Mouse (Mus musculus) neural tube, embryonic 13.5 days (tissue): ENCODE results near the gene Gas8. TPM values are rescaled to one million over a fixed set of nuclear protein-coding genes. Genes with fewer than 3 reads are reported as not detected.
"Not testable (repeated sequence)": the region's sequence is repeated elsewhere in the genome, so short reads cannot be mapped to it uniquely, and the experiment has no call there.

Experiments used
- ATAC-seq: fragments of 200-750 bp; cut with Nextera tagmentation; 2 replicates; pipeline ENCODE4 v1.8.0; 2017; ENCODE audit warnings: low read depth, mild to moderate bottlenecking, moderate TSS enrichment, moderate library complexity
- H3K27ac ChIP-seq: fragments of 300-500 bp; sonication (generic); replicated peaks from 2 replicates; pipeline ENCODE4 v1.5.1; 2015; ENCODE audit warnings: moderate library complexity, mild to moderate bottlenecking, inconsistent platforms
- H3K27me3 ChIP-seq: fragments of 300-500 bp; sonication (generic); 2 replicates; pipeline ENCODE4 v1.6.1; 2015; ENCODE audit warnings: mild to moderate bottlenecking, inconsistent platforms
- H3K36me3 ChIP-seq: fragments of 300-500 bp; sonication (generic); 2 replicates; pipeline ENCODE4 v1.6.1; 2015; ENCODE audit warnings: mild to moderate bottlenecking, inconsistent platforms
- H3K4me1 ChIP-seq: fragments of 300-500 bp; sonication (generic); replicated peaks from 2 replicates; pipeline ENCODE4 v1.6.1; 2015; ENCODE audit warnings: inconsistent platforms
- H3K4me2 ChIP-seq: fragments of 300-500 bp; sonication (generic); 2 replicates; pipeline ENCODE4 v1.6.1; 2015; ENCODE audit warnings: inconsistent platforms, mild to moderate bottlenecking, moderate library complexity
- H3K4me3 ChIP-seq: fragments of 300-500 bp; sonication (generic); 2 replicates; pipeline ENCODE4 v1.5.1; 2015; ENCODE audit warnings: mild to moderate bottlenecking, inconsistent platforms
- H3K9ac ChIP-seq: fragments of 300-500 bp; sonication (generic); 2 replicates; pipeline ENCODE4 v1.6.1; 2015; ENCODE audit warnings: moderate library complexity, mild to moderate bottlenecking, inconsistent platforms
- H3K9me3 ChIP-seq: fragments of 300-500 bp; sonication (generic); 2 replicates; pipeline ENCODE4 v1.6.1; 2016; ENCODE audit warnings: inconsistent platforms
- WGBS: fragments of 180-500 bp; shearing (Covaris S2); methylation state at CpG from one replicate; pipeline ENCODE4 v1.1.7; 2015; 5-methylcytosine and 5-hydroxymethylcytosine counted together
- polyA plus RNA-seq: library from polyadenylated mRNA; unstranded; fragments of >200 nt; fragmentation: Nextera tagmentation; extraction: Ambion mirVana; gene quantifications from 2 replicates; pipeline ENCODE4 v1.2.1, GENCODE M21; 2015

Gene Gas8
- polyA plus RNA-seq, 1 experiment from 2014 or later = 45.8 TPM

DNA sequence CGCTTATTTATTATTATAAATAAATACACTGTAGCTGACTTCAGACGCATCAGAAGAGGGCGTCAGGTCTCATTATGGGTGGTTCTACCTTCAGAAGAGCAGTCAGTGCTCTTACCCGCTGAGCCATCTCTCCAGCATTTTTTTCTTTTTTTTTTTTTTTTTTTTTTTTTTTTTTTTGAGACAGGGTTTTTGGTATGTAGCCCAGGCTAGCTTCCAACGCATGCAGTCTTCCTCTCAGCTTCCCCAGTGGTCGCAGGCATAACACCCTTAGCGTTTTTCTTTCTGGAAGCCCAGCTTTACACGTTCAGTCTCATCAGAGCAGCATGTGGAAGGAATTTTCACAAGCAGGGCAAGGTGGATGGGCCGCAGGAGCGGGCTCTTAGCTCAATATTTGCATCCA is 462 bp upstream of the Gas8 start:
- H3K27ac ChIP-seq = 0 out of 2 replicates have a peak overlapping the region, but pooled peaks have one; percentile 34

GRCm38 (mm10) chr8:123520048-123520447 is 1.4 kb downstream of the Gas8 start:
- peak overlapping the region; percentile 77; the same call in 1 of the 2 replicates for H3K4me3 ChIP-seq
- H3K9me3 ChIP-seq, H3K27me3 ChIP-seq, H3K27ac ChIP-seq, ATAC-seq, H3K9ac ChIP-seq: not testable (repeated sequence)
- 86% methylated on average over 1 of the region's 1 CpGs for WGBS
- H3K4me2 ChIP-seq = peak overlapping the region; percentile 95
- H3K4me1 ChIP-seq = peaks cover 37% of the 10 kb centered on the region
- H3K36me3 ChIP-seq = peaks cover 38% of the 10 kb centered on the region

More for the DNA sequence above, 462 bp upstream of the Gas8 start:
- Histone ChIP-seq H3K36me3 (peaks cover 19% of the 10 kb centered on the region), H3K9me3 (no peaks in the 10 kb centered on the region), H3K4me3 (peak overlapping the region; percentile 77), H3K4me2 (peak overlapping the region; percentile 95), H3K9ac (no peak overlapping the region), H3K4me1 (peaks cover 50% of the 10 kb centered on the region), H3K27me3 (peaks cover 6% of the 10 kb centered on the region; the same call in 1 of the 2 replicates)
- 39% methylated on average over 10 of the region's 10 CpGs for WGBS
- ATAC-seq = no peak

GRCm38 (mm10) chr8:123527720-123528489 is 9.3 kb downstream of the Gas8 start:
- Histone ChIP-seq H3K36me3 (peaks cover 99% of the 10 kb centered on the region), H3K27ac (no peak overlapping the region), H3K4me1 (no peaks in the 10 kb centered on the region), H3K27me3 (no peaks in the 10 kb centered on the region), H3K9me3 (no peaks in the 10 kb centered on the region), H3K4me3 (no peak overlapping the region), H3K9ac (no peak overlapping the region), H3K4me2 (no peak overlapping the region)
- WGBS = 92% methylated on average over 25 of the region's 25 CpGs
- no peak for ATAC-seq

- H3K27me3 ChIP-seq = peaks cover 16% of the 10 kb centered on the region
- peaks cover 55% of the 10 kb centered on the region for H3K36me3 ChIP-seq
- 86% methylated on average over 9 of the region's 9 CpGs for WGBS
- peak; percentile 67 for ATAC-seq
- no peak overlapping the region for H3K4me3 ChIP-seq
- H3K9me3 ChIP-seq = no peaks in the 10 kb centered on the region
- H3K27ac ChIP-seq = no peak overlapping the region
- no peaks in the 10 kb centered on the region for H3K4me1 ChIP-seq
- H3K4me2 ChIP-seq = no peak overlapping the region
- no peak overlapping the region for H3K9ac ChIP-seq
These were observed 17.8 kb downstream of the Gas8 start for GRCm38 (mm10) chr8:123536242-123536989.

GRCm38 (mm10) chr8:123536990-123537380 is 18.4 kb downstream of the Gas8 start:
- no peak overlapping the region for H3K4me3 ChIP-seq
- WGBS = 21% methylated on average over 5 of the region's 10 CpGs
- peaks cover 49% of the 10 kb centered on the region for H3K36me3 ChIP-seq
- ATAC-seq = no peak
- H3K9me3 ChIP-seq = no peaks in the 10 kb centered on the region
- H3K4me1 ChIP-seq = no peaks in the 10 kb centered on the region
- peaks cover 16% of the 10 kb centered on the region for H3K27me3 ChIP-seq
- no peak overlapping the region for H3K27ac ChIP-seq
- no peak overlapping the region for H3K4me2 ChIP-seq
- no peak overlapping the region for H3K9ac ChIP-seq

DNA sequence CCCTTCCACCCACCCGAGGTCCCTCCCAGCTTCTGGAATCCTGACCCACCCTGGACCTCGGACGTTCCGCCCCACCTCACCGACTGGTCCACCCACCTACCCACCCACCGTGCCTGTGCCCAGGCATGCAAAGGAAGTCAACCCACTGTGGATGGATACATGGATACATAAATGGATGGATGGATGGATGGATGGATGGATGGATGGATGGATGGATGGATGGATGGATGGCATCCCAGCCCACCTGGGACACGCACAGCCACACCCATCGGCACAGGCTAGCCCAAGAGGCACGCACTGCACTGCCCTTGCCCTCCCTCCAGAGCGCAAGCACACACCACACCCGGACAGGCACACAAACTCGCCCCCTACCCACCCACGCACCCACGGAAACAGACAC is 19.0 kb downstream of the Gas8 start:
- H3K9me3 ChIP-seq, H3K4me1 ChIP-seq, H3K9ac ChIP-seq, ATAC-seq, H3K27ac ChIP-seq, H3K4me3 ChIP-seq, H3K4me2 ChIP-seq: not testable (repeated sequence)
- peaks cover 43% of the 10 kb centered on the region for H3K36me3 ChIP-seq
- peaks cover 16% of the 10 kb centered on the region for H3K27me3 ChIP-seq
- 70% methylated on average over 7 of the region's 14 CpGs for WGBS

- not testable (repeated sequence) for H3K36me3 ChIP-seq, H3K27me3 ChIP-seq, H3K9ac ChIP-seq, ATAC-seq, H3K4me2 ChIP-seq, H3K4me1 ChIP-seq, H3K9me3 ChIP-seq, H3K4me3 ChIP-seq, H3K27ac ChIP-seq
- WGBS = no CpG with 5 or more reads among the region's 45 CpGs
These were observed 45.6 kb downstream of the Gas8 start for GRCm38 (mm10) chr8:123564221-123564620.

DNA sequence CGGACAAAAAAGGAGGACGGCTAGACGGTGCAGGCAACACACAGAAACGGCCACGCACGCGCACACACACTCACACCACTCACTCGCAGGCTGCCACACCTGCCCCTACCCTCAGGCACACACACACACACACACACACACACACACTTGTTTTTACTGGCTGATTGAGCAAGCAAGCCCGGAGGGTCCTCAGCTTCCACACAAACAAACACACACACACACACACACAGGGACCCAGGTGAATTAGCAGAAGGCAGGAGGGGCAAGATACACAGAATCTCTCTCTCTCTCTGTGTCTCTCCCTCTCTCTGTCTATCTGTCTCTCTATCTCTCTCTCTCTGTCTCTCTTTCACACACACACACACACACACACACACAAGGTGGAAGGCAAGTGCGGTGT is 56.8 kb downstream of the Gas8 start:
- not testable (repeated sequence) for H3K9me3 ChIP-seq, H3K9ac ChIP-seq, H3K27me3 ChIP-seq, H3K36me3 ChIP-seq, ATAC-seq, H3K27ac ChIP-seq, H3K4me3 ChIP-seq, H3K4me2 ChIP-seq, H3K4me1 ChIP-seq
- 80% methylated on average over 1 of the region's 10 CpGs for WGBS

Other genes starting within 250 kb of the Gas8 start
- gene Fanca, start 200.3 kb upstream of the Gas8 start, polyA plus RNA-seq = 9.3 and 11.0 TPM in 2 replicates
- gene Spire2, start 186.1 kb upstream of the Gas8 start, polyA plus RNA-seq = 35.9 and 40.2 TPM in 2 replicates
- gene Tcf25, start 145.1 kb upstream of the Gas8 start, polyA plus RNA-seq = 317 and 328 TPM in 2 replicates
- 0.21 and 0.22 TPM in 2 replicates for gene Mc1r, start 111.7 kb upstream of the Gas8 start, polyA plus RNA-seq
- gene Tubb3, start 107.4 kb upstream of the Gas8 start, polyA plus RNA-seq = 1,543 and 1,658 TPM in 2 replicates
- gene Def8, start 95.3 kb upstream of the Gas8 start, polyA plus RNA-seq = 43.3 and 44.5 TPM in 2 replicates
- 50.8 and 54.0 TPM in 2 replicates for gene Afg3l1, start 40.9 kb upstream of the Gas8 start, polyA plus RNA-seq
- gene Dbndd1, start 3.4 kb upstream of the Gas8 start, polyA plus RNA-seq = 68.6 and 84.2 TPM in 2 replicates
- gene Rhou, start 135.1 kb downstream of the Gas8 start, polyA plus RNA-seq = 15.9 and 16.1 TPM in 2 replicates